Mouse (Mus musculus) effector memory CD4-positive, alpha-beta T cell, adult 5 months (primary cell): ENCODE results near the gene Rab33b. TPM values are rescaled to one million over a fixed set of nuclear protein-coding genes. Genes with fewer than 3 reads are reported as not detected.

Source experiments
- polyA plus RNA-seq: library from polyadenylated mRNA; unstranded; fragments of 100-300 nt; shearing (Covaris generic); gene quantifications from one replicate; pipeline ENCODE4 v1.2.1, GENCODE M21; 2017

Gene Rab33b
- polyA plus RNA-seq = 31.7 TPM

DNA sequence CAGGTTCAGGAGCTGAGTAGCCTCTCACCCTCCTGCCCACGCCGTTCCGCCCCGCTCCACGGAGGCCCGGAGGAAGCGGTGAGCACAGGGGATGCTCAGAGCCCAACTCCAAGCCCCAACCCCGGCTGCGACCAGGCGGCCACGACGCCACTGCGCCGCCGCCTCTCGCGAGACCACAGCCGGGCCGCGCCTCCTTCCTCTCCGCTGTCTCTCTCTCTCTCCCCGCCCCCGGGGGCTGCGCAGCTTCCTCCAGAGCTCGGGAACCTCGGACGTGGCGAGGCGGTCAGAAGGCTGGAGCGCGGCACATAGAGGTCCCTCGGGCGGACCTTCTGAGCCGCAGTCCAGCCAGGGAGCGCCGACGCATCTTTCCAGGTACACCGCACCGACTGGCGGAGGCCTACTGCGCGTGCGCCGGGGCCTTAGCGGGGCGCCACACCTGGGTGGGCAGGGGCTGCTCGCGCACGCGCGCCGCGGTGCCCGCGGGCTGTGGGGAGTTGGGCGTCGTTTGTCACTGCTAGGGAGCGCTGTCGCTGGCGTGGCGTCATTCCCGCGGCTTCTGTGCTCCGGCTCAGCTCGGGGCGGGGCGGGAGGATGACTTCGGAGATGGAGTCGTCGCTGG is at the start of gene Rab33b:
TSS of gene Rab33b (plus strand) at position 180 of the 619 bp plus-strand sequence.

Other genes starting within 250 kb of the Rab33b start
- 110 TPM for gene Elf2, start 143.3 kb upstream of the Rab33b start, polyA plus RNA-seq
- gene Mgarp, start 87.2 kb upstream of the Rab33b start, polyA plus RNA-seq = 1.4 TPM
- gene Ndufc1, start 74.9 kb upstream of the Rab33b start, polyA plus RNA-seq = 92.6 TPM
- gene Naa15, start 68.8 kb upstream of the Rab33b start, polyA plus RNA-seq = 84.4 TPM
- gene Setd7, start 77.0 kb downstream of the Rab33b start, polyA plus RNA-seq = 14.7 TPM
- gene Mgst2, start 176.4 kb downstream of the Rab33b start, polyA plus RNA-seq = 50.6 TPM